Mouse (Mus musculus): Measurements from ENCODE around the gene Trpv3.

DNA sequence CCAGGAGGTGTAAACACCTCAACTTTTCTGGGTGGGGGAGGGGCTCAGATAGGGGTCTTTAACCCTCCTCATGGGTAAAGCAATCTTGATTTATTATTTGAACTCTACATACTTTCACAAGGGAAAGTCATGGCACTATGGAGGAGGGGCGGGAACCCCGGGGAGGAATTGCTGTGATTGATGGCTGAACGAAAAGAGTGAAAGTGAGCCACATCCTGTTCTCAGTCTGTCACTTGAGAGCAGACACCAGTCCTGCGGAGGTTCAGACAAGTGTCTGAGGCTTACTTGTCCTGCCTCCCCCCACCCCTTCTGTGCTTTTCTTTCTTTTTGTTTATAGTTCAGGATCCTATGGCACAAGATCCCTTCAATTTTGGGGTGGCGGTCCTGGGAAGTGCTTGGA, 13.5 kb downstream of the Trpv3 start:
- TF ChIP-seq POLR2A (IDR thresholded peaks at IDR 0.05; ENCODE audit: insufficient read depth, low read depth, low read length) (no peak), CTCF (IDR thresholded peaks at IDR 0.05; ENCODE audit: insufficient read depth, low read depth, low read length) (no peak)

Data from olfactory bulb, adult 2 months (tissue).